Mouse (Mus musculus): ENCODE measurements around the gene Tpmt. TPM values are rescaled to one million over a fixed set of nuclear protein-coding genes. Genes with fewer than 3 reads are reported as not detected.
A peak's percentile ranks its signal among the peaks of the same experiment; 100 is the strongest.

Tpmt gene
- total RNA-seq (2014; rRNA removed) (33.0 and 45.4 TPM in 2 replicates), polyA plus RNA-seq (2012; rRNA removed) (13.9 and 18.9 TPM in 2 replicates)

GRCm38 (mm10) chr13:47044617-47044947 is at the start of gene Tpmt:
TSS of gene Tpmt (minus strand) at chr13:47044737.
- Histone ChIP-seq H3K27me3 (ENCODE audit: control insufficient read depth, insufficient read depth, low read length) (no peaks in the 10 kb centered on the region), H3K4me1 (ENCODE audit: control insufficient read depth, insufficient read depth, low read length) (peaks cover 17% of the 10 kb centered on the region), H3K36me3 (ENCODE audit: control insufficient read depth, insufficient read depth, low read length) (no peaks in the 10 kb centered on the region; the same call in 1 of the 2 replicates), H3K79me2 (ENCODE audit: control insufficient read depth, insufficient read depth, low read length) (peaks cover 15% of the 10 kb centered on the region; the same call in 1 of the 2 replicates), H3K4me3 (ENCODE audit: insufficient read depth, low read depth, low read length) (peak within 1 kb of the TSS; percentile 87), H3K27ac (replicated peaks; ENCODE audit: insufficient read depth, low read depth, low read length) (peak within 1 kb of the TSS; percentile 45), H3K9ac (ENCODE audit: low read depth, low read length) (peak within 1 kb of the TSS; percentile 94)
- 14% methylated on average over 10 of the region's 10 CpGs for WGBS
- no peak for TF ChIP-seq POLR2A (IDR thresholded peaks at IDR 0.05; ENCODE audit: extremely low read depth, insufficient read depth, low read length)
- no peak for TF ChIP-seq CTCF (IDR thresholded peaks at IDR 0.05; ENCODE audit: low read depth, low read length)
- DNase-seq (ENCODE audit: extremely low read depth, low read depth, low spot score): no peak

GRCm38 (mm10) chr13:47093791-47094190 is 49.3 kb upstream of the Tpmt start:
- Histone ChIP-seq H3K9ac (ENCODE audit: low read depth, low read length) (no peak overlapping the region), H3K27me3 (ENCODE audit: control insufficient read depth, insufficient read depth, low read length) (no peaks in the 10 kb centered on the region), H3K36me3 (ENCODE audit: control insufficient read depth, insufficient read depth, low read length) (peaks cover 27% of the 10 kb centered on the region), H3K79me2 (ENCODE audit: control insufficient read depth, insufficient read depth, low read length) (no peaks in the 10 kb centered on the region; the same call in 1 of the 2 replicates), H3K27ac (replicated peaks; ENCODE audit: insufficient read depth, low read depth, low read length) (no peak overlapping the region), H3K4me1 (ENCODE audit: control insufficient read depth, insufficient read depth, low read length) (no peaks in the 10 kb centered on the region), H3K4me3 (ENCODE audit: insufficient read depth, low read depth, low read length) (no peak overlapping the region)
- WGBS: 83% methylated on average over 2 of the region's 2 CpGs
- DNase-seq (ENCODE audit: extremely low read depth, low read depth, low spot score): no peak
- TF ChIP-seq CTCF (IDR thresholded peaks at IDR 0.05; ENCODE audit: low read depth, low read length): no peak
- TF ChIP-seq POLR2A (IDR thresholded peaks at IDR 0.05; ENCODE audit: extremely low read depth, insufficient read depth, low read length): no peak

GRCm38 (mm10) chr13:47089271-47089670 is 44.7 kb upstream of the Tpmt start:
- WGBS: 71% methylated on average over 2 of the region's 2 CpGs

GRCm38 (mm10) chr13:47088433-47088832 is 43.9 kb upstream of the Tpmt start:
- WGBS: 96% methylated on average over 1 of the region's 1 CpGs
- no peak overlapping the region for H3K9ac ChIP-seq (ENCODE audit: low read depth, low read length)

More at GRCm38 (mm10) chr13:47089271-47089670, 44.7 kb upstream of the Tpmt start:
- Histone ChIP-seq H3K4me3 (ENCODE audit: insufficient read depth, low read depth, low read length) (no peak overlapping the region), H3K27ac (replicated peaks; ENCODE audit: insufficient read depth, low read depth, low read length) (no peak overlapping the region), H3K27me3 (ENCODE audit: control insufficient read depth, insufficient read depth, low read length) (no peaks in the 10 kb centered on the region), H3K36me3 (ENCODE audit: control insufficient read depth, insufficient read depth, low read length) (peaks cover 31% of the 10 kb centered on the region), H3K4me1 (ENCODE audit: control insufficient read depth, insufficient read depth, low read length) (peaks cover 5% of the 10 kb centered on the region; the same call in 1 of the 2 replicates), H3K9ac (ENCODE audit: low read depth, low read length) (no peak overlapping the region), H3K79me2 (ENCODE audit: control insufficient read depth, insufficient read depth, low read length) (no peaks in the 10 kb centered on the region)
- DNase-seq (ENCODE audit: extremely low read depth, low read depth, low spot score): no peak
- TF ChIP-seq POLR2A (IDR thresholded peaks at IDR 0.05; ENCODE audit: extremely low read depth, insufficient read depth, low read length) (no peak), CTCF (IDR thresholded peaks at IDR 0.05; ENCODE audit: low read depth, low read length) (no peak)

GRCm38 (mm10) chr13:47080905-47081505 is 36.5 kb upstream of the Tpmt start:
- H3K4me3 ChIP-seq (ENCODE audit: insufficient read depth, low read depth, low read length): no peak overlapping the region
- WGBS: 95% methylated on average over 4 of the region's 4 CpGs
- H3K36me3 ChIP-seq (ENCODE audit: control insufficient read depth, insufficient read depth, low read length): peaks cover 29% of the 10 kb centered on the region
- peaks cover 9% of the 10 kb centered on the region for H3K4me1 ChIP-seq (ENCODE audit: control insufficient read depth, insufficient read depth, low read length)
- no peak for DNase-seq (ENCODE audit: extremely low read depth, low read depth, low spot score)
- no peak for TF ChIP-seq POLR2A (IDR thresholded peaks at IDR 0.05; ENCODE audit: extremely low read depth, insufficient read depth, low read length)
- peak; percentile 44; the same call in 1 of the 2 replicates for TF ChIP-seq CTCF (IDR thresholded peaks at IDR 0.05; ENCODE audit: low read depth, low read length)
- H3K27ac ChIP-seq (replicated peaks; ENCODE audit: insufficient read depth, low read depth, low read length): no peak overlapping the region
- H3K9ac ChIP-seq (ENCODE audit: low read depth, low read length): no peak overlapping the region
- H3K79me2 ChIP-seq (ENCODE audit: control insufficient read depth, insufficient read depth, low read length): no peaks in the 10 kb centered on the region
- no peaks in the 10 kb centered on the region for H3K27me3 ChIP-seq (ENCODE audit: control insufficient read depth, insufficient read depth, low read length)

More at GRCm38 (mm10) chr13:47088433-47088832, 43.9 kb upstream of the Tpmt start:
- H3K27me3 ChIP-seq (ENCODE audit: control insufficient read depth, insufficient read depth, low read length): no peaks in the 10 kb centered on the region
- no peak overlapping the region for H3K4me3 ChIP-seq (ENCODE audit: insufficient read depth, low read depth, low read length)
- H3K27ac ChIP-seq (replicated peaks; ENCODE audit: insufficient read depth, low read depth, low read length): no peak overlapping the region
- H3K79me2 ChIP-seq (ENCODE audit: control insufficient read depth, insufficient read depth, low read length): no peaks in the 10 kb centered on the region
- H3K4me1 ChIP-seq (ENCODE audit: control insufficient read depth, insufficient read depth, low read length): peaks cover 5% of the 10 kb centered on the region; the same call in 1 of the 2 replicates
- TF ChIP-seq POLR2A (IDR thresholded peaks at IDR 0.05; ENCODE audit: extremely low read depth, insufficient read depth, low read length): no peak
- no peak for TF ChIP-seq CTCF (IDR thresholded peaks at IDR 0.05; ENCODE audit: low read depth, low read length)
- DNase-seq (ENCODE audit: extremely low read depth, low read depth, low spot score): no peak
- peaks cover 29% of the 10 kb centered on the region for H3K36me3 ChIP-seq (ENCODE audit: control insufficient read depth, insufficient read depth, low read length)

- no peak overlapping the region for H3K4me3 ChIP-seq (ENCODE audit: insufficient read depth, low read depth, low read length)
- H3K36me3 ChIP-seq (ENCODE audit: control insufficient read depth, insufficient read depth, low read length): peaks cover 29% of the 10 kb centered on the region
- WGBS: 92% methylated on average over 5 of the region's 5 CpGs
Measured at GRCm38 (mm10) chr13:47078799-47079198, 34.3 kb upstream of the Tpmt start.

More at GRCm38 (mm10) chr13:47078799-47079198, 34.3 kb upstream of the Tpmt start:
- Histone ChIP-seq H3K9ac (ENCODE audit: low read depth, low read length) (no peak overlapping the region), H3K27me3 (ENCODE audit: control insufficient read depth, insufficient read depth, low read length) (no peaks in the 10 kb centered on the region), H3K79me2 (ENCODE audit: control insufficient read depth, insufficient read depth, low read length) (no peaks in the 10 kb centered on the region), H3K4me1 (ENCODE audit: control insufficient read depth, insufficient read depth, low read length) (peaks cover 9% of the 10 kb centered on the region), H3K27ac (replicated peaks; ENCODE audit: insufficient read depth, low read depth, low read length) (no peak overlapping the region)
- TF ChIP-seq CTCF (IDR thresholded peaks at IDR 0.05; ENCODE audit: low read depth, low read length) (no peak), POLR2A (IDR thresholded peaks at IDR 0.05; ENCODE audit: extremely low read depth, insufficient read depth, low read length) (no peak)
- no peak for DNase-seq (ENCODE audit: extremely low read depth, low read depth, low spot score)
